Mouse (Mus musculus) gastrocnemius, adult 18-20 months (tissue): ENCODE data around the gene Zfp771. TPM values are rescaled to one million over a fixed set of nuclear protein-coding genes. Genes with fewer than 3 reads are reported as not detected.
A peak's percentile ranks its signal among the peaks of the same experiment; 100 is the strongest.
"Not testable (repeated sequence)": the region's sequence is repeated elsewhere in the genome, so short reads cannot be mapped to it uniquely, and the experiment has no call there.

Source experiments
- DNase-seq: peaks from one replicate; pipeline ENCODE4 v3.0.0; 2021; ENCODE audit warnings: low spot score
- total RNA-seq, 2 experiments: library from RNA; stranded (reverse); gene quantifications; 2 replicates each; pipeline ENCODE4 v1.2.3; 2021

Gene Zfp771
- total RNA-seq, 2 experiments from 2014 or later = 19.7 to 21.1 TPM

GRCm38 (mm10) chr7:127217901-127218642 is 26.0 kb upstream of the Zfp771 start:
- DNase-seq = no peak

DNA sequence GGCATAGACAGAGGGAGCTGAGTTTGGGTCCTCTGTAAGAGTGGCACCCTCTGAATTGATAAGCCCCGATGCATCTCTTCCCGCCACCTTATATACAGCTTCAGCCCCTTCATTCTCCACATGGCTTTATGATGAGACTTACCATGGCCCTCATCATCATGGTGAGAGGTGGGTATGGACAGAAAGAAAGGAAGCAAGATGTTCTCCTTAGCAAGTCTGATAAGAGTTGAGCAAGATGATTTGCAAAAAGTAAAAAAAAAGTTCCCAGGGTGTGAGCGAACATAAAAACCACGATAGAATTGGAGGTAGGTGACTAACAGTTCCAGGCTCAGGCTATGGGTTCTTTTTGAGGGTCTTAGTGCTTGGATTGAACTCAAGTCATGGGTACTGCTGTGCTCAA is 25.4 kb upstream of the Zfp771 start:
- DNase-seq = no peak

- DNase-seq = no peak
These were observed 23.6 kb upstream of the Zfp771 start for GRCm38 (mm10) chr7:127220440-127220839.

DNA sequence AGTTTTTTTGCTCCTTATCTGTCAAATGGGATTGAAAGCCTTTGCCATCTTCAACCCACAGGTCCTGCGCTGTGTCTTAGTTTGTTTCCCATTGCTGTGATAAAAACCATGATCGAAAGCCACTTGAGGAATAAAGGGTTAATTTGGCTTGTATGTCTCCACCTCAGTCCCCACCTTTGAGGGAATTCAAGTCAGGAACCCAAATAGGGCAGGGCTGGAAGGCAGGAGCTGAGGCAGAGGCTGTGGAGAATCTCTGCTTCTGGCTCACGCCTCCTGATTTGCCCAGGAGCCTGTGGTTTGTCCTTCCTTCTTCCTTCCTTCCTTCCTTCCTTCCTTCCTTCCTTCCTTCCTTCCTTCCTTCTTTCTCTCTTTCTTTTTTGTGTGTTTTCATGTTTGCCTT is 21.0 kb upstream of the Zfp771 start:
- no peak for DNase-seq

DNA sequence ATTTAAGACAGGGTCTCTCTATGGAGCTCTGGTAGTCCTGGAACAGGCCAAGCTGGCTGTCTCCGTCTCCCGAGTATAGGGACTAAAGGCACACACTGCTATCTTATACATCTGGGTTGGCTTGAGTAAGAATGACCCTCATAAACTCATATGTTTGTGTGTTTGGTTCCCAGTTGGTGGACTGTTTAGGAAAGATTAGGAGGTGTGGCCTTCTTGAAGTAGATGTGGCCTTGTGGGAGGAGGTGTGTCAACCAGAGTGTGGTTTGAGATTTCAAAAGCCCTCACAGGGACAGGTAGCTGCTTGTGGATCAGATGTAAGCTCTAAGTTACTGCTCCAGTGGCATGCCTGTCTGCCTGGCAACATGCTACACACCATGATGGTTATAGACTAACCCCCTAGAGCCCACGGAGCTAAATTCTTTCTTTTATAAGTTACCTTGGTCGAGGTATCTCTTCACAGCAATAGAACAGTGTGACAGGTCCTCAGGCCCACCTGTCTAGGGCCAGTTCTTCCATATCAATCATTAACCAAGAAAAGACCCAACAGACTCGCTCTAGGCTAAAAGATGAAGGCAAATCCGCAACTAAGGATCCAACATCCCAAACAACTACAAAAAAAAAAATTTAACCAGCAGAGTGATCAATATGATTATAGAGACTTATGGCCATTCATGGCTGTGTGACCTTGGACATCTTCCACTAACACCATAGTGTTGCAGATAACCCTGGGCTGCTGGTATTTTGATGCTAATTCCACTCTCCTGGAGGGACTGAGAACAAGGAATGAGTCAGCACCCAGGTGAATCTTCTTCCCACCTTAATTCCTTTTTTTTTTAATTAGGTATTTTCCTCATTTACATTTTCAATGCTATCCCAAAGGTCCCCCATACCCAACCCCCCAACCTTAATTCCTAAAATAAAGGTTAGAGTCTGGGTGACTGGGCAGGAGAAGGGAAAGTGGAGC is 20.3 kb upstream of the Zfp771 start:
- no peak for DNase-seq

- no peak for DNase-seq
These were observed 19.5 kb upstream of the Zfp771 start for GRCm38 (mm10) chr7:127224616-127225015.

GRCm38 (mm10) chr7:127225147-127225995 is 18.7 kb upstream of the Zfp771 start:
- no peak for DNase-seq

DNA sequence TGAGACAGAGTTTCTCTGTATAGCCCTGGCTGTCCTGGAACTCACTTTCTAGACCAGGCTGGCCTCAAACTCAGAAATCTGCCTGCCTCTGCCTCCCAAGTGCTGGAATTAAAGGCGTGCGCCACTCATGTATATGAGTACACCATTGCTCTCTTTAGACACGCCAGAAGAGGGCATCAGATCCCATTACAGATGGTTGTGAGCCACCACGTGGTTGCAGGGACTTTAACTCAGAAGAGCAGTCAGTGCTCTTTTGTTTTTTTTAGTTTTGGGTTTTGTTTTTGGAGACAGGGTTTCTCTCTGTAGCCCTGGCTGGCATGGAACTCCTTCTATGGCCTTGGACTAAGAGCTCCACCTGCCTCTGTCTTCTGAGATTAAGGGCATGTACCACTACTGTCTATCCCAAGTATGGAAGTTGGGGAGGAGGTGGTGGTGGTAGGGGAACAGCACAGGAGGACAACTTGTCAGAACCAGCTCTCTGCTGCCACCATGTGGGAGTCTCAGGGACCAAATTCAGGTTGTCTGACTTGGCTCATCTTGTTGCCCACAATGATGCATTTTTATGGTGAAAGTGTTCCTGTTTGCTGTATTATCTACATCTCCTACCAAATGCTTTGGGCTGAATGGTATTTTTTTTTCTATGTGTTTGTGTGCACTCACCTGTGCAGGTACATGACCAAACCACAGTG is 15.3 kb upstream of the Zfp771 start:
- peak; percentile 81 for DNase-seq

DNA sequence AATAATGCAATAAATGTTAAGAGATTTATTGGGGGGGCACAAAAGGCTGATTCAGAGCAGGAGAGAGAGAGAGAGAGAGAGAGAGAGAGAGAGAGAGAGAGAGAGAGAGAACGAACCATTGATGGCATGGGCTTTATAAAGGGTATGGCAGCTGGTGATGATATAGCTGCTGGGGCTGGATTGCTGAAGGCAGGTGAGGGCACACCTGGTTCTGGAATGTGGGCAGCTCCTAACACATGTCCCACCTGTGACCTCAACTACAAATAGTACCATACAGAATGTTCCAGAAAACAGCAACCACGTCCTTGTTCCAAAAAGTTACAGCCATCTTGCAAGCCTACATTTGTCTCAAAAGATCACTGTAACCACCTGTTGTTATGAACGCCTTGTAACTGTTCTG is 12.7 kb upstream of the Zfp771 start:
- DNase-seq = no peak

- DNase-seq = no peak
These were observed 12.1 kb upstream of the Zfp771 start for GRCm38 (mm10) chr7:127231826-127232621.

DNA sequence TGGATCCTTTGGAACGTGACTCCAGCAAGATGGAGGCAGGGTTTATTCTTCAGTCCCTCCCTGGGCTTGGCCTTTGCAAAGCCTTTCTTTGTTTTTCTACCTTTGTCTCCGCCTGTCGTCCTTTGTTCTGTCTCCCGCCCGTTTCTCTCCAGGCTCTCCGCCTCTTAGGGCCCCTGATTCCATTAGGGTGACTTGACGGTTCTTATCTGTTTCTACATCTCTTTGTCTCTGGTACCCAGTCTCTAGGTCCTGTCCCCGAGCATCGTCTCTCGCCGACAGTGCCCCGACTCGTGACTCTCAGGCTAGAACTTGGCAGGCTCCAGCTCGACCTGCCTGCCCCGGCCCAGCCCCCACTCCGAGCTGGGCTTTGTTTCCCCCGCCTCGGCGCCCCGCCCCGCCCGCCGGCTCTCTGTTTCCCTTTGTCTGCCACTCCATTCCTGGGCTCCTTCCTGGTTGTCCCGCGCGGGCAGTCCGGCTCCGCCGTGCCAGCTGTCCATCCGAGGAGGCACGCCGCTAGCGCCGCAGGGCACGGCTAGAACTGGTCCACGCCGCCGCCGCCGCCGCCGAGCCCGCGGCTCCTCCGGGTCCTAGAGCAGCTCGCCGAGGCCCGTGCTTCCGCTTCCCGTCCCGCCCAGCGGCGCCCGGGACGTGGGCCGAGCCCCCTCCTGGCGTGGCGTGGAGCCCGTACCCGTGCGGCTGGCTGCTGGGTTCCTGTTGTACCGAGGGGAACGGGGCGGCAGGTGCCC is 11.3 kb upstream of the Zfp771 start, which contains the start of the genes Zfp553 and Sept1:
Zfp553 (plus strand) TSS at position 440 of the 746 bp plus-strand sequence.
Sept1 (minus strand) TSS at position 509 of the 746 bp plus-strand sequence.
- peak; percentile 71 for DNase-seq

- DNase-seq = no peak
These were observed 10.7 kb upstream of the Zfp771 start for GRCm38 (mm10) chr7:127233368-127233749.

DNA sequence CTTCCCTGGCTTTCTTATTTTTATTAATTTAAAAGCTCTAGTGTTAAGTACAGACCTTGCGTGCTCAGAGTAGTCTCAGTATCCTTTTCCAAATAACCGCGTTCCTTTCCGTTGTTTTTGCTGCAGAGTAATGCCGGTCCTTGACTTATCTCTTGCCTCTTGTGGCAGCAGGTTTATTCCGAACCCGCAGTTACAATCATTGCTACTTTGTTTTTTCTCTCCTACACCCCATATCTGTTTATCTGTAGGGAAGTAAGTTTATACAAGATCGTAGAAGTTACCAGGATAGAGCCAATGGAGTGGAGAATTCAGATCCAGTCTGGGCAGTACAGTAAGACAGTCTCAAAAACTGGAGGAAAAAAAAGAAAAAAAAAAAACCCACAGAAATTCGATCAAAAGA is 10.3 kb upstream of the Zfp771 start:
- no peak for DNase-seq

DNA sequence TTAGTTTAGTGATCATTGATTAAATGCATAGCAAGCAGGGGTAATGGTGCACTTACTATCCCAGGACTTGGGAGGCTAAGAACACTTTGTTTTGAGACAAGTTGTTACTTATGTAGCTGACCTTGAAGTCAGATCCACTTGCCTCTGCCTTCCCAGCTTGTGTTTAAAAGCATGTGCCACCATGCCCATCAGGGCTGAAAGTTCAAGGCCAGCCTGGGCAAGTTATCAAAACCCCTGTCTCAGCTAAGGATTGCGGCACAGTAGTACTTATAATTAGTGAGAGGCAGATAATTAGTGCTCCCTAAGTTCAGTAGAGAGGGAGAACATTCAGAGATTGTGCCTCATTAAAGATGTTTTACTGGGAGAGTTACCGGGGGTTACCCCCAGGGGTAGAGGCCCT is 9.3 kb upstream of the Zfp771 start:
- DNase-seq = no peak

DNA sequence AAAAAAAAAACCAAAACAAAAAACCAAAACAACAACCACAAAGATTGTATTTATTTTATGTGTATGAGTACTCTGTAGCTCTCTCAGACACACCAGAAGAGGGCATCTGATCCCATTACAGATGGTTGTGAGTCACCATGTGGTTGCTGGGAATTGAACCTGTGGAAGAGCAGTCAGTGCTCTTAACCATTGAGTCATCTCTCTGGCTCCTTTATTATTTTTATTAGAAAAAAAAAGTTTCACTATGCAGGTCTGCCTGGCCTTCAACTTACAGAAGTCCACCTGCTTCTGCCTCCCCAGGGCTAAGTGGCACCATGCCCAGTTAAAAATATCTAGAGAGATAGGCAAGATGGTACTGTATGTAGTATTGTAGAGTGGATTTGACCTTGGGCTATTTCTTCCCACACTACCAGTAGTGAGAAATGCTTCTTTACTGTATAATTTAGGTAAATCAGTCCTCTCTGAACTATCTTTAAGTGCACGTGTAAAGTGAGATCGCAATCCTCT is 660 bp upstream of the Zfp771 start:
- DNase-seq = no peak

DNA sequence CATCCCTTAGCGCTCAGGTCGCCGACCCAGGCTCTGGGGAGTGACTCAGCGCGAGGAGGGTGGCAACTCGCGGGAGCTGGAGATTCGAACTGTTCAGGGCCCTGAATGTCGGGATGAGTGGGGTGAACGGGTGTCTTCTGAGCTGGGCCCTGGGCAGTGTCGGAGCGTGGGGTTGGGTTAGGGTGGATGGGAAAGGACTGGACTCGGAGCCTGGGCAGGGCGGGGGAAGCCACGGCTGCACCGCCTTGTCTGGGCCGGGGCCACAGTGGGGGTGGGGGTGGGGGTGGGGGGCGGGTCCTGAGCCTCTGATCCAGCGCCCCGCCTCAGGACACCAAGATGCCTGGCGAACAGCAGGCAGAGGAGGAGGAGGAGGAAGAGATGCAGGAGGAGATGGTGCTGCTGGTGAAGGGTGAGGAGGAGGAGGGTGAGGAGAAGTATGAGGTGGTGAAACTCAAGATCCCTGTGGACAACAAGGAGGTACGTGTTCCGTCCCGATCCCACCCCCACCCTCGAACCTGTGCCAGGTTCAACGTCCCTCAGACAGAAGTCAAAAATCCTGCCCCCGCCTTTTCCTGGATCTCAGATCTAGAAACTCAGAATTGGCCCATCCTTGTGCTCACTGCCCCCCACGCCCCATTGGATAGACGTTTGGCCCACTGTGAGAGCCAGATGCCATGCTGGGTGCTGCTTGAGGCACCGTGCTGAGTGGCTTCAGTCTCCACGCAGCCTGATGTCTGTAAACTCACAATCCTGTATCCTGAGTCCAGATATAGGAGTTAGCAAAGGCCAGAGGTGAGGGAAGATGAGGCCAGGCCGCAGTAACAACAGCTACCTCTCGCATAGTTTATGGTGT is 810 bp downstream of the Zfp771 start:
- DNase-seq = no peak

DNA sequence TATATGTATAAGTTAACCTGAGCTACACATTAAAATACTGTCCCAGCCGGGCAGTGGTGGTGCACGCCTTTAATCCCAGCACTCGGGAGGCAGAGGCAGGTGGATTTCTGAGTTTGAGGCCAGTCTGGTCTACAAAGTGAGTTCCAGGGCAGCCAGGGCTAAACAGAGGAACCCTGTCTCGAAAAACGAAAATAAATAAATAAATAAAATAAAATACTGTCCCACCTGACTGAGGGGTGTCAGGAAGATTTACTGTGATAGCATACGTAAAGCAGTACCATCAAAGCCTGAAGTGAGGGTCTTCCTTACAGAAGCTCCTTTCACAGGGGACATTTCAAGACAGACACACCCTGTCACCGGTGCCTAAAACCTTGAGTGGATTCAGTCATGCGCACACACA is 6.4 kb downstream of the Zfp771 start:
- DNase-seq = not testable (repeated sequence)

- no peak for DNase-seq
These were observed 8.3 kb downstream of the Zfp771 start for GRCm38 (mm10) chr7:127252414-127252813.
